Mouse (Mus musculus) adipocyte (in vitro differentiated cells): ENCODE measurements around the gene Parp9.
"Not testable (repeated sequence)": the region's sequence is repeated elsewhere in the genome, so short reads cannot be mapped to it uniquely, and the experiment has no call there.

Source experiments
- DNase-seq: peaks from one replicate; pipeline ENCODE4 v3.0.0-alpha.2; 2016; ENCODE audit warnings: low spot score

The Parp9 gene

DNA sequence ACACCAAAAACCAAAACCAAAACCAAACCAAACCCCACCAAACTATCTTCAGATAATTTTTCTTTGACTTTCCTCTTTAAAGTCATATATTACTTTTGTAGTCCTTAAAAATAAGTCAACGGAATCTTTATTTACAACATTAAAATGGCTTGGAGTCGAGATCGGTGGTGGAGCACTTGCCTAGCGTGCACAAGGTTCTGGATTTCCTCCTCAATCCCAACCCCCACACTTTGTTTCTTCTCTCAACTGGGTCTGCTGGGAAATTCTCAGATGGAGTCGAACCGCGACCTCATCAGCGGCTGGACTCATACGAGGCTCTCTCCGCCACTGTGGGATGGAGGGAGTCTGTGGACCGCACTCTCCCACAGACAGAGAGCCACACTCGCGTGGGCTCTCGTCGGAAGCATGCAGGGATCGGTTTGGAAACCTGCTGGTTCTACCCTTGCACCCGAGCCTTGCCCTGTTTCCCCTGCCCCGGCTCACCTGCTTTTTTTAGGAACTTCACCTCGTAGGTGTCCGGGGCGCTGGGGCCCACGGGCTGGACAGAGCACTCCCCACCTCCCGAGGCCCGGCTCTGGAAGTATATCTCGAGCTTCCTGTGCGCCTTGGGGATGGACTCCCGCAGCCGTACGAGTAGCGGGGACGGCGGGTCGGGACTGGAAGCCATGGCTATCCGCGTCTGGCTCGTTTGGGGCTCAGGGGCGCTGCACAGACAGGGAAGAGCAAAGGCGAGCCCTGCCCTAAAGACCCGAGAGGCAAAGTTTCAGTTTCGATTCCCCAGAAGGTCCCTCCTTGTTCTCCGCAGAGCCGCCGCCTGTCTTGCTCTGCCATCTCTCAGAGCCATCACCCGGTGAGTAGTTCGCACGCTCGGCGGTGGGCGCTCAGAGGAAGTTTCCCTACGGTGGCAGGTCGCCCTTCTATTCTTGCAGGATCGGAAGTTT is at the start of gene Parp9, which contains the start of gene Dtx3l:
Gene Parp9, plus strand, starts transcription at position 260 of the 941 bp plus-strand sequence.
Gene Dtx3l, minus strand, starts transcription at position 941 of the 941 bp plus-strand sequence.
- peak; percentile 78 for DNase-seq

DNA sequence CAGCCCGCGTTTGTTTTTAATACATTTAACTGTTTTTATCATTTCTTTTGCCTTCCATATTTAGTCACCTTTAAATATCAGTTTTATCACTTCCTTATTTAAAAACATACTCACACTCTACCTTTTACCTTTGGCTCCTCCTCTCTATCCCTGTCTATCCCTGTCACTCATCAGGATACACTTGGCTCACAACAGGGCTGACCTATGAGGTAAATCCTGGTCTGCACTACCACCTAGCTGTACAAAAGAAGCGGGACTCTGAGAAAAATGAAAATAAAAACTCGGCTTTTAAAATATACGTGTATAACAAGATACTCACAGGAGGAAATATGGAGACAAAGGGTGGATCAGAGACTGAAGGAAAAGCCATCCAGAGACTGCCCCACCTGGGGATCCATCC is 49.4 kb upstream of the Parp9 start:
- DNase-seq: no peak

DNA sequence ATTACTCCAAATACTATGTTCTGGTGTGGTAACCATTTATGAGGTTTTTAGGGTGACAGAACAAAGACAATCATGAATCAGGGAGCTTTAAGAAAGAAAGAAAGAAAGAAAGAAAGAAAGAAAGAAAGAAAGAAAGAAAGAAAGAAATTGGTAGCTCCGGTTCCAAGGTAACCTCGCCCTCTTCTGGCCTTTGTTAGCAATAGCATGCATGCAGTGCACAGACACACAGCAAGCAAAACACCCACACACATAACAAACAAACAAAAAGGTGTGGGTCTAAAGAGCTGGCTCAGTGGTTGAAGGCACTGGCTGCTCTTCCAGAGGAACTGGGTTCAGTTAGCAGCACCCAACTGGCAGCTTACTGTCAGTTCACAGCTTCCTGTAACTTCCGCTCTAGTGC is 47.6 kb upstream of the Parp9 start:
- no peak for DNase-seq

DNA sequence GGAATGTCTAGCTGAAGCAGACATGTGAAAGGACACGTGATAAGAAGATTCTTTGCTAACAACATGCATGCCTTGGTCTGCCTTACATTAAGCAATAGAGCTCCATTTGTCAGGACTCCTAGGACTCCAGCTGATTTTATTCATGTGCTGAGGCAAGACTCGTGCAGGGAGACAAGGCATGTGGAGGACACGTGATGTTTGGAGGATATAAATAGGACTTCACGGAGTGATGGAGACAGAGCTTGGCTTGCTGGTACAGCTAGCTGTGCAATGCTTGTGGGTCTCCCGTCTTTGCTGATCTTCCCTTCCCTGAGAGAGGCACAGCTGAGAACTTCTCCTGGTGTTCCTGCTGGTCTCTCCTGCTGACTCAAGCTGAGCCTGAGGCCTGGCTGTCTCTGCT is 46.7 kb upstream of the Parp9 start:
- DNase-seq: not testable (repeated sequence)

DNA sequence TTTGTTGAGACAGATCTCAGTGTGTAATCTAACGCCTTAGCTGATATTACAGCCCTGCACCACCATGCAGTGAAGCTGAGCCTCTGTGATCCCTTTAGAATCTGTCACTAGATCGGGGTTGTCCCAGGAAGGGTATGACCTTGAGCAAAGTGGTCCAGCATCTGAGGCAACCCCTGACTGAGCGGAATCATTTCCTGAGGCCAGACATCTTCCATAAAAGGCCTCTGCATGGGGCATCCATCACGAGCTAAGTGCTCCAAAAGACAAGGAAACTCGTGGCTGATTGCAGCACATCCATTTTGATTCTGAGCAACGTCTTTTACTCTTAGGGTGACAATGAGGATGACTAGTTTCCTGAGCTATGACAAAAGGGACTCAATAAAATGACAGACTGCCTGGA is 43.3 kb upstream of the Parp9 start:
- no peak for DNase-seq

DNA sequence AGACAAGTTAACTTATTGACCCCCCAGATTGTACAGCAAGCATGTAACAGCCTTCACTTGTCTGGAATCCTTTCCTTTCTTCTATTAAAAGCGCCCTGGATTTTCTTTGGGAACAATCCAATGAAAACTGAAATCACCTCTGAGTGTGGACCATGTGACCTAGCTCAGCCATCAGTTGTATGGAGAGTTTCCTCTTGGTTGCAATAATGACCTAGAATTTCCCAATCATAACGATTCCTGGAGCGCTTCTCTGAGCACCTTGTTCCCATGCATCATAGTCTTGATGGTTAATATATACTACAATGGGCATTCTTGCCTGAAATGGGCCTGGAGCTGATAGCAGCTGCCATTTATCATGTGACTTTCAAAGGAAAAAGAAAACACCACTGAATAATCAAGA is 37.7 kb upstream of the Parp9 start:
- DNase-seq: no peak

DNA sequence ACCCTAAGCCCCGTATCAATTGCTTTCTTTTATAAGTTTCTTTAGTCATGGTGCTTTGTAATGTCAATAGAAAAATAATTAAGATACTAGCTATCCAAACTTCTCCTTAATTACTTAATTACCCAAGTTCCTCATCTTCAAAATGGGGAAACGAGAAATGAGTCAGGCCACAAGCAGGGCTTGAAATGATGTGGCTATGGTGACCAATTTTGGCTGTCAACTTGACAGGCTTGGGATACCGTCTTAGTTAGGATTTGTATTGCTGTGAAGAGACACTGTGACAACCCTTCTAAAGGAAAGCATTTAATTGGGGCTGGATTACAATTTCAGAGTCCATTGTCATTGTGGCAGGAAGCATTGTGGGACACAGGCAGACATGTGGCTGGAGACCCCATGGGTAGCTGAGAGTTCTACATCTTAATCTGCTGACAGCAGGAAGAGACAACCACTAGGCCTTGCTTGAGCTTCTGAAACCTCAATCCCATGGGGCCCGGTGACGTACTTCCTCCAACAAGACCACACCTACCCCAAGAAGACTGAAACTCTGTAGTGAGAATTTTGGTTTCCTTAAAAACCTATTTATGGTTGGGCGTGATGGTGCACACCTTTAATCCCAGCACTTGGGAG is 35.1 kb upstream of the Parp9 start:
- DNase-seq: no peak

DNA sequence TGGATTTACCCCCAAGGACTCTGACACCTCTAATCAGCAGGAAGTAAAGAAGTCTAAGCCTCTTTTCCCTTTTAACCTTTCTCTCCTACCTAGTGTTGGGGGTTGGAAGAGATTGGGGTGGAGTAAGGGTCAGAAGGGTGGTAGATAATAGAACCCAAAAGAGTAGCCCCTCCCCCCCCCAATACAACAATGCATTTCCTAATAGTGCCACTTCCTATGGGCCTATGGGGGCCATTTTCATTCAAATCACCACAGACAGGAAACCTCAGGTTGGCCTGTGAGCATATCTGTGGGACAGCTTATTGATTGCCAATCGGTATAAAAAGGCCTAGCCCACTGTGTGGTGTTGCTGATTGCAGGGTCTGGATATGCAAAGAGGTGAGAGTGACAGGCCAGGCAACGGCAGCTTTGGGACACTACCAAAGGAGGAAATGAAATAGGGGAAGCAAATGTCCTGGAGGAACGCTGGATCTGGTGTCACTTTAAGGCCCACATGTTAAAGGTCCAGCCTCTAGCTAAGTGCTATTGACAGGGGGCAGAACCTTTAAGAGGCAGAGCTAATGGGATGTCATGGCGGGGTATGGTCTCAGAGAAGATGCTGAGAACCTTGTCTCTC is 34.0 kb upstream of the Parp9 start:
- DNase-seq: no peak

DNA sequence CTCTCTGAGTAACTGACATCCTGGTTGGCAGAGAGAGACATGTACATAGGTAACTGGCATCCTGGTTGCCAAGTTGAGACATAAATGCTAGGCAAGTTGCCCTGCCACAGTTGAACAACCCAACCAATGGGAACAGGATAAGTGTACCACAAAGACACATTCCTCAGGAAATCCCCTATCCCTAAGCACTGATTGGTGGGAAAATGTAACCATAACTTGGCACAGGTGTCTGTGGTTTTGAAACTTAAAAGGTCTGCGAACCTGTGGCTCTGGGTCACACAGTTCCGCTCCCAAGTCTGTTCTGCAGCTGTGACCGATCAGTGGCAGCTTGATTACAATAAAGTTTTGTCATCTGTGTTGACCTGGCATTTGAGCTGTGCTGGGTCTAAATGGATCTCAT is 32.9 kb upstream of the Parp9 start:
- no peak for DNase-seq

DNA sequence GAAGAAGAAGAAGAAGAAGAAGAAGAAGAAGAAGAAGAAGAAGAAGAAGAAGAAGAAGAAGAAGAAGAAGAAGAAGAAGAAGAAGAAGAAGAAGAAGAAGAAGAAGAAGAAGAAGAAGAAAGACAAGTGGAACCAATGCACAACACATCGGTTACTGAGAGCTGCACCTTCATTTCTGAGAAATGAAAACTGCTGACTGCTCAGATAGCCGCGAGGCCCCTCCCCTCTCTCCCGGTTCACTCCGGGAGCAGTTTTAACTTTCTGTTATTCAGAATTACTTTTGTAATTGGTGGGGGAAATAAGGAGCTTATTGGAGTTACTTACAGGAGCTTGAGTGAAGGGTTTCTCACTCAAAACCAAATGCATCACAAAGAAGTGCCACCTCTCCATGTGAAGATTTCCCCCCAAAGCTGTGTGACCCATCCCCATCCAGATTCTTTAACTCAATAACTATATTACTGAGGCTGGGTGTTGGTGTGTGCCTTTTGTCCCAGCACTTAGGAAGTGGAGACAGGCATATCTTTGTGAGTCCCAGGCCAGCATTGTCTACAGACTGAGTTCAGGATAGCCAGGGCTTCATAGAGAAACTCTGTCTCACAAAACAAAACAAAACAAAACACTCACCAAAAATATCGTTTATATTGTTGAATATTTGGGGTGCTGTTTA is 32.3 kb upstream of the Parp9 start:
- no peak for DNase-seq

DNA sequence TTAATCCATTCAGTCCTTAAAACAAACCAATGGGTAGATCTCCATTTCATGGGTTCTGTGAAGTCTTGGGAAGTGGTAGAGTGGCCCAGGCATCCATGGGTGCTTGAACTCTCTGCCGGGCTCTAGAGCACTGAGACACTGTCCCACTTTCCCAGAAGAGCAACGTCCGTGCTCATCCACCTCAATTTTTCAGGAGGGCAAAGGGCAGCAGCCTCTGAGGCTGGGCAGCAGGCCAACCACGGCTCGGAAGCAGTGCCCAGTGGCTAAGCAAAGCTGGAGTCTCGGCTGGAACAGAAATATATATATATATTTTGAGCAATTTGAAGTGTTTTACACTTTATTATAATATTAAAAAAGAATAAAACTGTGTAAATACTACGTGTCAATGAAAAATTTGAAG is 31.4 kb upstream of the Parp9 start:
- DNase-seq: peak; percentile 77

DNA sequence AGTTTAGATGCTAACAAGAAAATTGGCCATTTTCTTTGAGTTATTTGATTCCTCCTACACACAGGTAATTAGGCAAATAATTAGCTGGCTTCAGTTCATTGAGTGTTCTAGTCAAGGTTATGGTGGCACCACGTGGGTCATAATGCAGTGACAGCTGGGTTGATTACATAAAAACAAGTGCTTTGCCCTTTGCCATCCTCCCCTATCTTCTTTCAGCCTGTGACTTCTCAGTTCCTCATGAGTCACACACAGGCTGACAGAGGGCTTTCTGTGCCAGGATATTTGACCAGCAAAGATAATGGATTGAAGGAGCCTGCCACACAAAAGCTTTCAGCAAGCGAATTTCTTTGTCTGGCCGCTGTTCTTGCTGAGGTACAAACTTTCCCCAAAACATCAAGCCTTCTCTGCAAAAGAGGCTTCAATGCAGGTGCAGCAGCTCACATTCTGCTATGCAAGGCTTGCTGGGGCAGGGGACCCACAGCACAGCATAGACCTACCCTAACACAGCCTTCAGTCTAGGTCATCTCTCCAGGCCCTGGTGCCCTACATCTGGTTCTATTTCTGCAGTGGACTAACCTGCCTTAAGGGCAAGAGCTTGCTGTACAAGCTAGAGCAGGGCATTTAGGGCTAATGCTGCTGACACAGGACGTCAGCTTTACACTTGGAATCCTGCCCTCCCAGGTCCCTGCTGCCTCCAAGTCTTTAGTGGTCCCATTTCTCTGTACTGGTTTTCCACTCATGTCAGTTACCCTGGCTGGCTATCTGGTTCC is 30.7 kb upstream of the Parp9 start:
- peak; percentile 87 for DNase-seq

DNA sequence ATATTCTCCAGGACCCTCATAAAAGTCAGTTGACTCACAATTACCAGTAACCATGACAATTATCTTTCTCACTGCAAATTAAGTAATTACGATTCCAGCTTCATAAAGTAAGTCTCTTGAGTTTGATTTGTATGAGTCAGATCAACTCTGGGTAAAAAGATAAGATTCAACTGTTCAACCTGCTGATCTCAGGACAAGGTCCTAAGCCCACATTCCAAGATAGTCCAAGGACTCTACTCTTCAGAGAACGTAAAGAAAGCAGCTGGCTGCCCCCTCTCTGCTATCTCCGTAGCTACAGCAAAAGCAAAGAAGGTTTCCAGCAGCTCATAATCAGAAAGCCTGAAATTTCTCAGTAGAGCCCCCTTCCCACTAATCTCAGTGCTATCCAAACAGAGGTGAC is 26.8 kb upstream of the Parp9 start:
- no peak for DNase-seq

DNA sequence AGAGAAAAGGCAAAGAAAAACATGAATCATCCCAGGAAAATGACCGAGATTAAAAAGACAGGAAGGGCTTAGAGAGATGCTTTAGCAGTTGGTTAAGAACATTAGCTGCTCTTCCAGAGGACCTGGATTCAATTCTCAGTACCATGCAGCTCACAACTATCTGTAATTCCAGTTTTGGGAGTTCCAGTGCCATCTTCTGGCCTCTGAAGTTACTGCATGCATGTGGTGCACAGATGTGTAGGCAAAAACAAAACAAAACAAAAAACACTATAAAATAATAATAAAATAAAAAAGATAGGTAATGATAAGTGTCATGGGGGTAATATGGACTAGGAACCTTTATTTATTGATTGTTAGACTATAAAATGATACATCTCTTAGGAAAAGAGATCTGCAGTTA is 24.7 kb upstream of the Parp9 start:
- peak; percentile 60 for DNase-seq

DNA sequence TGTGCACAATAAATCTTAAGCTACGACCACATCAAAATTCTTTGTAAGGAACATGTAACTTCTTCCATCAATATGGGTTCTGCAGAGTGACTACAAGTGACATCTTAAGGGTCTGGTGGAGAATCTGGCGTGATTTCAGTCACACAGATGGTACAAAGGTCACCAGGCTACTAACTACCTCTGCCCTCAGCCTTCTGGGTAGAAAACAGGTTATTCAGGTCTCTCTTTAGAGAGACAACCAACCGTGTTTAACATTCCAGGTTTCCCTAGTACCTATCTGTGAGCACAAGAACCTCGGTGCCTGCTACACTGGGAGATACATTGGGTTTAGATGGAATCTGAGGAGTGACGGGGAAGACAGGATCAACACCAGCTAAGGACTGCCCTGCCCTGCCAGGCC is 24.0 kb upstream of the Parp9 start:
- no peak for DNase-seq

DNA sequence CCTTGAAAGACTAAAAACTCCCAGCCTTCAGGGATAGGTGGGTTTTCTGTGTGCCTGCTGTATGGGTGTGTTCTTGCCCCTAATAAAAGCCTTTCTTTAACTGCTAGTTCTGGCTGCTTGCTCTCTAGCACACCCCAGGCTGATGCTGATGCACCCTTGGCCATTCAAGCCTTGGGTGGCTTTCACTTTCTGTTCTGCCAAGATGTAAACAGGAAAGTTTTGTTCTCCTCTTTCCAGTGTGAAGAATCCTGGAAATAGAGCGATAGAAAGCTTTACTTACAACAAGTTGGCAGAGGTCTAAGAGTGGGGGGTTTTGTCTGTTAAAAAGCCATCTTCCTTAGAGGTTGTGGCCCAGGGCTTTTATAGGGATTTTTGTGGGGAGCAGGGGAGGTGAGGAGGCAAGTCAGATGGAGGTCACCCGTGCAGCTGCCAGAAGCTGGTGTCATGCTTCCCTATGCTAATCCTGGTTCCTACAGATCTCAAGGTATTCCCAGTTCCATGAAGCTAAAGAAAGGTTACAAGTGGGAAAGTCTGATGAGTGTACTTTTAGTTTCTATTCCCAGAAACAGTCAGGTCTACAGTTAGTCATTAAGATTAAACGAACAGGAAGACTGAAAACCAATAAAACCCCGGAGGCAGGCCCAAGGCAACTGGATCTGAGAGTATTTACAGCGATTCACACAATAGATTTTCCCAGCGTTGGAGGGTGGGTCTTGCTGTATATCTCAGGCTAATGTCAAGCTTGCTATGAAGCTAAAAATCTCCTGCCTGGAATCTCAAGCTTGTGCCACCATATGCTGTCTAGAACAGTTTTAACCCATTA is 19.3 kb upstream of the Parp9 start:
- DNase-seq: peak; percentile 68

DNA sequence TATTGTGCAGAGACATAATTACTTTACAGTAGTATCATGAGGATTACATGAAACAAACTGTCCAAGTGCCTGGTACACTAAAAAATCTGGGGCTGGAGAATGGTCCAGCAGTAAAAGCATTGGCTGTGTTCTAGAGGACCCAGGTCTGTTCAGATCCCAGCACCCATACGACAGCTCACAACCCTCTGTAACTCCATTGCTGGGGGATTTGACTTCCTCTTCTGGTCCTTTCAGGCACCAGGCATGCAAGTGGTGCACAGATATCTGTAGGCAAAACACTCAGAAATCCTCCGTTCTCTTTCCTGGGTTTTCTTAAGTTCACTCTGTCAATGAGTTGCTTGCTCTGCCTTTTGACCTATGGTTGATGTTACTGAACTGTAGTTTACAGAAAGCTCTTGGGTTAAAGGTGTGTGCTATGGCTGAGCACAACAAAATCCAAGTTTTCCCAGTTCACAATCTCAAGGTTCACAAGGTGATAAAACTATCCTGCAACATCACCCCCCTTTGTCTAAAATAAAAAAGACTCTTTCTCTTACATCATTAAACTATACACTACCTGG is 16.5 kb upstream of the Parp9 start:
- DNase-seq: no peak

DNA sequence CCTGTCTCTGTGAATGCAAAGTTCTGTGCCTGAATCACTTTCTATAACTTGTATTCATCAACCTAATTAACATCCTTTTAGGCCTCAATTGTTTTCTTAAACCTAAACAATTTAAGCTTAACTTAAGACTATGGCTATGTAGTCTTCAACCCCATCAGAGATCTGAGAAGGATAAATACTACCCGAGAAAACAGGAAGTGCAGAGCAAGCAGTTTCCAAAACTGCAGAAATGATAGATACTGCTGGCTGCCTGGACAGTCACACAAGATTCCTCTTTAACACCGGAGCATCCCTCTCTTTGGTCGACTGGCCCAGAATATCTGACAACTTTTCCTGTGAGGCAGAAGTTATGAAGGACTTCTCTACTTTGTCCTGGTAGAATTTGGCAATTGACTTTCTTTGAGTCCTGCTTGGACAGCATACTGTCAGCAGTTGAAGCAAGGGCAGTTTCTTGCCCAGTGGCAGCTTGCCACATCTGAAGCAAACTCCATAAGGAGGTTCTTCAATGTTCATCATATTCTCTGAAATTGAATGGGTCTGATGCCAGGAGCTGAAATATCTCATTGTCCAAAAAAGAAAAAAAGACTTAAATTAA is 15.9 kb upstream of the Parp9 start:
- peak; percentile 70 for DNase-seq

DNA sequence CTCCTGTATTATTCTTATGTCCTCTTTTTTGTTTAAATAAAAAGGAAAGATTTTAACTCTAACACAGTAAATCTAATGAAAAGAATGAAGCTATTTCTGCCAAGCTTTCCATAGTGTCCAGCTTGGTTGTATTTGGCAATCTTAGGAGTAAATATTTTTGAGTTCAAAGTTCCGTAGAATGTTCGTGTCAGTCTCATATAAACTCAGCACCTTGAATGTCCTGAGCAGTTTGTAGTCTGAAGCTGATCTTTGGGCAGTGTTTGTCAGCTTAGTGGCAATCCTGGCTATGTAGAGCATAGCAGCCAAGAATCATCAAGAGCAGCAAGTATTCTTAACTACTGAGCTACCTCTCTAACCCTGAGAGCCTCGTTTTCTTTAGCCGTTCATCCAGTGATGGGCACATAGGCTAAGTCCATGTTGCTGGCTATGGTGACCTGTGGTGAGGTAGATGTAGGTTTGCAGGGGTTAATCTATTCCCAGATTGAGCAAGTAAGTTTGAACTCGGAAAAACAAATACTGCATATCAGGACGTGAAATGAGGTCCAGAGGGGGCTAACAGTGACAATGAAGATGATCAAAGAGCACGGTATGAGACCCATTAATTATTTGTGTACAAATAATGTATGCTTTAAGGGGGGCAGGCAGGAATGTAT is 14.6 kb upstream of the Parp9 start:
- no peak for DNase-seq

DNA sequence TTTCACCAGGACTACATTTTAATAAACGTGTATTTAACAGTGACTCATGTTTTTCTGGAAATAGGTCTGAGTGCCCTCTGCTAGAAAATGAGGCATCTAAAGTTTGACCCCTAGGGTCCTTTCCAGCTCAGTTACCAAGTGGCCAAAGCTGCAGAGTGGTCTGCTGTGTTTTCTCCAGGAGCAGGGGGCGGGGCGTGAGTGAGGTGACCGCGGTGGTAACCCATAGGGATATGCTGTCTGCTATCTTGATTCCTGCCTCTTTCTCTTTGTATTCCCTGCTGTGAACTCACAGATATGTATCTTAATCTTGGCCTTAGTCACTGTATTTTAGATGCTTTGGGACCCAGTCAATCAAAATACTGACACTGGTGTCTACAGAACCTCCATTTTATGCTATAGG is 13.9 kb upstream of the Parp9 start:
- DNase-seq: no peak
